Mouse (Mus musculus) fat pad, adult 2 months (tissue): ENCODE data around the gene Scp2.
"Not testable (repeated sequence)": the region's sequence is repeated elsewhere in the genome, so short reads cannot be mapped to it uniquely, and the experiment has no call there.

Source experiments
- DNase-seq: peaks from one replicate; pipeline ENCODE4 v3.0.0-alpha.2; 2011; ENCODE audit warnings: low read depth, low spot score; ENCODE audit errors: extremely low read depth

Gene Scp2

DNA sequence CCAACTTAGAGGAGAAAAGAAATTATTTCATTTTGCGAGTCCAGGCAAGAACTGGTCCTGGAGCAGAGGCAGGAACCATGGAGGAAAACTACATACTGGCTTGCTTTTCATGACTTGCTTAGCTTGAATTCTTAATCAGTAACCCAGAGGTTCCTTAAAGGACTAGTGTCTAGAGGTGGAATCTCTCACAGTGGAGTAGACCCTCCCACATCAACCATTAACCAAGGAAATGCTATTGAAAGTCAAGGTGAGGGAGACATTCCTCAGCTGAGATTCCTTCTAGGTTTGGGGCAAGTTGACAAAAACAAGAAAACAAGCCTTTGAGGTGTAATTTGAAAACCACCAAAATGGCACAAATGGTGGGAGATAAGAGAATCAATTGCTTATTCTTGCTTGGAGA, at the start of gene Scp2:
Gene Scp2, minus strand, starts transcription at position 119 of the 400 bp plus-strand sequence.
- no peak for DNase-seq

DNA sequence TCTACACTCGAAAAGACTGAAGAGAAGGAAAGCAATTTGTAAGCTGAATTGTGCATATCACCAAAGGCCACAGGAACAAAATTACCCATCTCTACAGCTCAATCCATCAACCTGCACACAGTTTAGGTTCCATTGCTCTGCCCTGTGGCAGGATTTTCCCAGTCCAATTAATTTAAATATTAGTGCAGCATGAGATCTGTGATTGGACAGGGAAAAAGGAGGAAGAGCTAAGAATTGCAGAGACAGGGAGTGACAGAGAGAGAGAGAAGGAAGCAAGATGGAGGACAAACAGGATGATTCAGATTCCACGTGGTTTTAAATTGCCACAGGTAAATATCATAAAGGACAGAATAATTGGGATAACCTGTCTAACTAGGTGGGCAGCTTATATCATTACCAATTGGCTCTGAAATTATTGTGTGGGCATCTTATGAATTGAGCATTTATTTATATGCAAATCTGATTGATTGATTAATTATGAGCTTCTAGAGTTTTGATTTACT, 48.1 kb upstream of the Scp2 start:
- no peak for DNase-seq

DNA sequence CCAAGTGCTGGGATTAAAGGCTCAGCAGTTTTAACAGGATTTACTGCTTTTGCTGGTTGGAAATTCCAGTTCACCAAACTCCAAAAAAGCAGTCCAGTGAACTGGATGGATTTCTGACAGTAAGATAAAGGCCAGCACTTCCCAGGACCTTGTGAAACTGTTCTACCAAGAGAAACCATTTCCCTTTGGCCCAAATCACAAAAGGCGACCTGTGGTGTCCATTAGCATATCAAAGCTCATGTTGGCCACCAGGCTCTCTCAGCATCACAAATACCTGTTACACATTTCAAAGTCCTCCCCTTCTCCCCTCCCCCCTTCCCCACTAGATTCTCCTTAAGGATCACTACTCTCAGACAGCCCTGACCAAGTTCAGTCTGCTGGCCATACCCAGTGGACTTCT, 37.5 kb upstream of the Scp2 start:
- no peak for DNase-seq

DNA sequence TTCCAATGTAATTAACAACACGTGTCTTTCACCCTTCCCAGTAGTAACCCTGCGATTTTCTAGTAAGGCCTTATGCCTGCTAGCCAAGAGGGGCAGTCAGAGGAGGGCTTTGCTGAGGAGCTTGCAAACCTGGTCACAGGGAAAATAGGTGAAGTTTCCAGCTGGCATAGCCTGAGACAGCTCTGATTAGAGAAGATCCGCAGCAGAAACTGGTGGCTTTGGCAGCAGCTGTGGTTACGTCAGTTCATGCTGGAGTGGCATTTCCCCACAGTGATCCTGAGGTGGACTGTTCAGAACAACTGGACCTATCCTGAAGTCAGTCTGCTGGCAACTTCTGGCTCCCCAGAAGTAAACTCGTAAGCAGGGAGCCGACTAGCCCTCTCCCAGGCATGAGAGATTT, 23.3 kb upstream of the Scp2 start:
- no peak for DNase-seq

DNA sequence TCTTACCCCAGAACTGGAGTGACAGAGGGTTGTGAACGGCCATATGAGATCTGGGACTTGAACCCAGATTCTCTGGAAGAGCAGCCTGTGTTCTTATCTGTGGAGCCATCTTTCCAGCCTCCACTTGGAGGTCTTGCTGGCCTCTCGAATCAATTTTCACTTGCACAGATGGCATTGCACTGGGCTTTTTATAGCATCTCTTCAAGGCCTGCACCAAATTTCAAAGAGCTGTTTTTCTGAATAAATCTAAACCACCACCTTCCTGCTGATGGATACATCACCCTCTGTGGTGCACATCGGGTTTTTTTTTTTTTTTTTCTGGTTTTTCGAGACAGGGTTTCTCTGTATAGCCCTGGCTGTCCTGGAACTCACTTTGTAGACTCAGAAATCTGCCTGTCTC, 22.1 kb upstream of the Scp2 start:
- DNase-seq = no peak

DNA sequence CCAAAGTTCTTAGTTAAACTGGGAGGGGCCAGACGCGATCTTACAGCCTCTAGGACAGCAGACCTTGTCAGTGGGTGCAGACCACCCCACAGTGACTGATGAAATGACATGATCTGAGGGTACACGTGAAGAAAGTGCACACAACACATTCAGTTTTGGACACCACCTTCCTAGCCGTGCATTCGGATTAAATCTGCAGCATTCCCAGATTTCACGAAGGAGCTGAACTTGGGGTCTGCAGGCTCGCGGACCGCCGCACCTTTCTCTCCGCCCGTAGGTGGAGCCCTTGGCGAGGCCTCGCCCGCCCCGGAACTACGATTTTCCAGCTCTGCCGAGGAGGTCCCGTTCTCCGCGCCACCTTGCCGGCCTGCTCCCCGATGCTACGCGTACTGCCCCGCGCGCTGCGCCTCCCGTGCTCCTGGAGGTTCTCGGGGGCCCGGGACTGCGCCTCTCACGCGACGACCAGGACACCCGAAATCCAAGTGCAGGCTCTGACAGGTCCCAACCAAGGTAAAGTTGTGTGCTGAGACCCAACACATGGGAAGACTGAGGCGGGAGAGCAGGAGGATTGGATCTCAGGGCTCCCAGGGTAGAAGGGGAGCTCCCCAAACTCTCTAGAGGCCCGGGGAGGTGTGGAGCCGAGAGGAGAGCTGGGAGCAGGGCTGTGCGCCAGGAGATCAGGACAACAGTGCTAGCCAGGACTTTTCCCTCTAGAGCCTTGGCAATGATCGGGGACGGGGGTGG, 20.5 kb upstream of the Scp2 start, which contains the start of gene Echdc2:
Gene Echdc2, plus strand, starts transcription at position 286 of the 744 bp plus-strand sequence.
- no peak for DNase-seq

DNA sequence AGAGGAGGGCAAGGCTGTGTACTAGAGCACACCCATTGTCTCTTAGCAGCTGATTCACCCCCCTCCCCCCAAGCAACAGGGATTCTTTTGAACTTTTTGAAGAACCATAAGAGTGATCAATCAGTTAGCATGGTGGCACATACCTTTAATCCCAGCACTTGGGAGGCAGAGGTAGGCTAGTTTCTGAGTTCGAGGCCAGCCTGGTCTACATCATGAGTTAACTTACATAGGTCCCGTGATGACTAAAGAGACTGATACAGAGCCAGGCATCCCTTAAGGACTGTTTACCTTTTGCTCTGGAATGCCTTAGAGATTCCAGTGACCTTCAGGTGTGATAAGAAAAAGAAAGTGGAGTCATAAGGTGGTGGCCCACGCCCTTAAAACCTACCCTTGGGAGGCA, 18.5 kb upstream of the Scp2 start:
- no peak for DNase-seq

DNA sequence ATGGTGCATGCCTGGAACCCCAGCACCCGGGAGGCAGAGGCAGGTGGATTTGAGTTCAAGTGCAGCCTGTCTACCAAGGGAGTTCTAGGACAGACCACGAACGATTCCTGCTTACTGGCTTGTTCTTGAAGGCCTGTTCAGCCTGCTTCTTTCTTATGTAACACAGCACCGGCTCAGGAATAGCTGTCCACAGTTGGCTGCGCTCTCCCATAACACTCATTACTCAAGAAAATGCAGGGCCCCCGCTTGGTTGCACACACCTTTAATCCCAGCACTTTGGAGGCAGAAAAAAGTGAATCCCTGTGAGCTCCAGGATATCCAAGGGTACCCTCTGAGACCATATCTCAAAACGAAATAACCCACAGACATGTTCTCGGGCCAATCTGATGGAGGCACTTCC, 17.1 kb upstream of the Scp2 start:
- DNase-seq = no peak

DNA sequence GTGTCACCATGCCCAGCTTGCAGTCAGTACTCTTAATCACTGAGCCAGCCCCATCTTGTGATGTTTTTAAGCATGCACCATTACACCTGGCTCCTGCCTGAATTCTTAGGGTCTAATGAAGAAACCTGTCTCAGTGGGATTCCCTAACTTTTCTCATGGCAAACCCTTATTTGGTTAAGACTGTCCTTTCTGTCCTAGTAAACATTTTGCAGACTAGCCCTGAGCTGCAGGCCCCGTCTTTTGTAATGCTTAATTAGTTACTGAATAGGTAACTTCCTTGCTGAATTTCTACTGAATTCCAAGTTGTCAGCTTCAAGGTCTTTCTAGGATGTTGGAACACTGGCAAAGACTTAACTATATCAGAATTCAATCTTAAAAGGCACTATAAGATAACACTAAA, 10.3 kb upstream of the Scp2 start:
- not testable (repeated sequence) for DNase-seq

DNA sequence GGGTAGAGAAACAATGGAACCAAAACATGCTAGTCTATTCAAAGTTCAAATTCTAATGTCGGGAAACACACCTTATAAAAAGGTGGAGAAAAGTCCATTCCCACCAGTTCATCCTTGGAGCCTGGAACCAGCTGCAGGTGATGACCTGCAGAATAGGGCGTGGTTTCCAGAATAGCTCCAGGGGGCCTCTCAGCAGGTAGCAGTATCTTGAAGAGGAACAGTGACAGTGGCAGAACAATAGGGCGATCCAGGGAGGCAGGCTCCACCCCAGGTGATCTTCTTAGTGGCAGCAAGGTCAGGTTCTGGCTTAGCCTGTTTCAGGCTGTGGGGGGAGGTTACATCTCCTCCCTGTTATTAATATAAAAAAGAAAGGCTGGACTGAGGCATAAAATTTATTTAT, 756 bp upstream of the Scp2 start:
- DNase-seq = not testable (repeated sequence)

DNA sequence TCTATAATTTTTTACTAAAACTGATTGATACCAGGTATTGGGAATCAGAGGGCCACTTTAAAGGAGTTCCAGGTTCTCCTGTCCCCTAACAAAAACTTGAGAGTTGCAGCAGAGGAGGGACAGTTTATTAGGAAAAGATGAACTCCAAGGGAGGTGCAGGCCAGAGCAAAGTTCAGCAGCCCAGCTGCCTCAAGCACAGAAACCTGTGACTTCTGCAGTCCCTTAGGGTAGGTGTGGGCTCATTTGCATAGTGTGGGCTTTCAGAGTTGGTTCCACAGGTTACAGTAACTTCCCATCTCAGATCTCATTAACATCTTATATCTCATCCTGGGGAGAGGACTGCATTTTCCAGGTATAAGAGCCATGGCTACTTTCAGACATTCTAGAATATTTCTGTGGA, 1.0 kb downstream of the Scp2 start:
- DNase-seq = no peak

DNA sequence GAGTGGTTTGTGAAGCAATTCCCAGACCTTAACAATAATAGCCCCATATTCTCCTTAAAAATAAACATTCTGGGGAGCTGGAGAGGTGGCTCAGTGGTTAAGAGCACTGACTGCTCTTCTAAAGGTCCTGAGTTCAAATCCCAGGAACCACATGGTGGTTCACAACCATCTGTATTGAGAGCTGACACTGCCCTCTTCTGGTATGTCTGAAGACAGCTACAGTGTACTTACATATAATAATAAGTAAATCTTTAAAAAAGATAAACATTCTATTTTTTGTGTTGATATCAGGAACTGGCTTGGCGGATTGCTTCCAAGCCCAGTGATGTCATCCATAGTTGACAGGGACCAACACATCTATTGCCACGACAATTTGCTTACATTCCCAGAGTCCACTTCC, 1.6 kb downstream of the Scp2 start:
- DNase-seq = not testable (repeated sequence)

DNA sequence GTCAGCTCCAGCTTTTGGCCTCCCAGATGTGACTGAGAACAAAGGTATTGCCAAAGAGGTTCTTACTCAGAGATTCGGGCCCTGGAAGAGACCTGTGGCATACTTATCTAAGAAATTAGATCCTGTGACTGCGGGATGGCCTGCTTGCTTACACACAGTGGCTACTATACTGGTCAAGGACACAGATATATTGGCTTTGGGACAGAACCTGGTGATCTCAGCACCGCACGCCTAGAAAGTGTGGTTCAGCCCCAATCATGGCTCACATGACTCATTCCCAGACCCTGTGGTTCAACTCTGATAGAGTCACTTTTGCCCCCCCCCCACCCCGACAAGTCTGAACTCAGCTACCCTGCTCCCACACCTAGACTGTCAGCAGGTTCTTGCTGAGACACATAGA, 7.9 kb downstream of the Scp2 start:
- no peak for DNase-seq

DNA sequence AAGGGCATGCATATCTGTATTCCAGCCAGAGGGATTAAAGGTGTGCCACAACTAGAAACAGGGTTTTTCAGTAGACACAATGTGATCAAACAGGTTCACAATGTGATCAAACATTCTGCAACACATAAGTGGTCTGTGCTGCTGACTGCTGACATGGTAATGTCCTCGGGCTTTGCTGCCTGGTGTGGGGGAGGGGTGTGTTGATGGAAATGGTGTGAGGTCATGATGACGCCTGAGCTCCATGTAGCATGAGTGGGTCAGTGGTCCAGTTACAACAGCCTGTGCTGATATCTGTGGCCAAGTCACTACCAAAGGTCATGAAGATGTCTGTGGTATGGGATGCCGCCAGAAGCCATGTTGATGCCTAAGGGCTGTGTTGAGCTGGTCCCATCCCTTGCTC, 14.3 kb downstream of the Scp2 start:
- no peak for DNase-seq

DNA sequence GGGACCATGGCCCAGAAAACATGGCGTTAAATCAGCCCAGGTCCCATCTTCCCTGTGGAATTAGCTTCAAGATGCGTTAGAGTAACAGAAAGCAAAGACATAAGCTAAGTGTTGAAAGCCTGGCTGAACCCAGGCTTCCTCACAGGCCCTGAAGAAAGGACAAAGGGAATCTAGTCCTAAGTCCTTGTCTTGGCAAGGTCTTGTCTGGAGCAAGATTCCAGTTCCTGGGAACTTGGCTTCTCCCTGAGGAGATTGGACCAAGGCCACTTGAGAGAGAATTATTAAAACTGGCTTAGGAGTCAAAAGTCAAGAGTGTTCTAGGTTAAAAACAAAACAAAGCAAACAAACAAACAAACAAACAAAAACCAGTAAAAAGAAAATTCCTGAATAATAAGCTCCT, 16.5 kb downstream of the Scp2 start:
- DNase-seq = peak; percentile 85

DNA sequence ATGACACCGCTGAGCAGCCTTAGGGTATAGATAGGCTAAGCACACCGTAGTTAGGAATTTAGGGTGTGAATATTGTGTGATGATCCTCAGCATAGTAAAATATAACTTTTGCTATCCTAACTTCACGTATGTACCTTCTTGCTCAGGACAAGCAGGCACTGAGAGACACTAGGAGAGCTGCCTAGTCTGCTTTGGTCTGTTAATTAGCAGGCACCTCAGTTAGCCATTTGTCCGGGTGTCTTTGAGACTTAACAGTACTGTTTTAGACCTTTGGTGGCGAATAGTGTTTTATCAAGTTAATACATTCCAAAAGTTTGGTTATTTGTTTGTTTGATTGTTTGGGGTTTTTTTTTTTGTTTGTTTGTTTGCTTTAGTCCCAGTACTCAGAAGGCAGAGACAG, 17.3 kb downstream of the Scp2 start:
- no peak for DNase-seq

DNA sequence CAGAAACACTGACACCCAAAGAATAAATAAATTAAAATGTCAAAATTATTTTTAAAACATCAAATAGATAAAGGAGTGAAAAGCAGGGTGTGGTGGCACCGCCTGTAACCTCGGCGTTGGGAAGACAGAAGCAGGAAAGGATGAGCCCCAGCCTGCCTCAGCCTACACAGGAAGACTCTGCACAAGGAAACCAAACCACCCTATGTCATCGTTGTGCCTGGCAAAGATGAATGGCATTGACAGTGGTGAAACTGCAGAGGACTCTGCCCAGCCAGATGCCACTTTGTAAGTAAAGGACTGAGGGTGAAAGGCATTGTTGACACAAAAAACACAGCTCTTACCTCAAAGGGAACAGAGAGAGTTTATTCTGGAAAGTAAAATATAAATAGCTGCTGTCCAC, 18.5 kb downstream of the Scp2 start:
- DNase-seq = no peak

DNA sequence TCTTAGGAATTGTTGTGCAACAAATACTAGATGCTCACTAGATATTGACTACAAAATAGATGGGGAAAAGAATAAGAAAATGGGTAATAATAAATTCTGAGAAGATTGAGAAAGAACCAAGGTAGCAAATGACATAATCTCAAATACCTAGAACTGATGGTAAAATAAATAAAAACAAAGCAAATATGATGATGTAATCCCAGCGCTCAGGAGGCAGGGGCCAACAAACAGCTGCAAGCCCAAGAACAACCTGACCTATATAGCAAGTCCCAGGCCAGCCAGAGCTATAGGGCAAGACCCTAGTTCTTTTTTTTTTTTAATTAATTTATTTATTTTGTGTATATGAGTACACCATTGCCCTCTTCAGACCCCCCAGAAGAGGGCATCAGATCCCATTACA, 20.7 kb downstream of the Scp2 start:
- DNase-seq = no peak

DNA sequence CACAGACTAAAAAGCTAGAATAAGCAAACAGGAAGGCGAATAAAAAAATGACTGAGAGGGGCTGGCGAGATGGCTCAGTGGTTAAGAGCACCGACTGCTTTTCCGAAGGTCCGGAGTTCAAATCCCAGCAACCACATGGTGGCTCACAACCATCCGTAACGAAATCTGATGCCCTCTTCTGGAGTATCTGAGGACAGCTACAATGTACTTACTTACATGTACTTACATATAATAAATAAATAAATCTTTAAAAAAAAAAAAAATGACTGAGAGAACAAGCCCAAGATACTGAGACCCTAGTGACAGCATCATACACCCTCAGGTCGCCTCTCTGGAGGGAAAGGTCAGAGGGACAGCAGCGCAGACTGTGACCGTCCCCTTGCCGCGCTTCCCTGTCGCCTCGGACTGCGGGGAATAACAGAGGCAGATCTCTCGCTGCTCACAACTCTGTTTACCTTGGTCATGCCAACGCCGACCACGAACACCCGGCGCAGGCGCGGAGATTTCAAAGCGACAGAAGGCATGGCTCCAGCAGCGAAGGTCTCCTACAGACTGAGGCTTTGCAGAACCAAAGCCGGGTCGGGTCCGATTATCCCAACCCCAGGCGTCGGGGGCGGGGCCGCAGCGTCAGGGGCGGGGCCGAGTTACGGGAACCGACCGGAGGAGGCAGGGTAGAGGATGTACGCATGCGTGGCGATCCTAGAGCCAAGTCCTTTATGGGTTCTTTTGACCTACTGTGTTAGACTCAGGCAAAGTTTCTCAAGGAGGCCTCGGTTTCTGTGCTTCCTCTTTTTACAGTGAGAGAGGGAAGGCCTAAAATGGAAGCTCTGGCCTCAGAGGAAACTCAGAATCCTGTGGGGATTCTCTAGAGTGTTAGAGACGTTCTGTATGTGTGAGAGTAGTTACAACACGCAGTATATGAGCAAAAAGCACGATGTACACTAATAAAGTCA, 26.6 kb downstream of the Scp2 start:
- DNase-seq = no peak

DNA sequence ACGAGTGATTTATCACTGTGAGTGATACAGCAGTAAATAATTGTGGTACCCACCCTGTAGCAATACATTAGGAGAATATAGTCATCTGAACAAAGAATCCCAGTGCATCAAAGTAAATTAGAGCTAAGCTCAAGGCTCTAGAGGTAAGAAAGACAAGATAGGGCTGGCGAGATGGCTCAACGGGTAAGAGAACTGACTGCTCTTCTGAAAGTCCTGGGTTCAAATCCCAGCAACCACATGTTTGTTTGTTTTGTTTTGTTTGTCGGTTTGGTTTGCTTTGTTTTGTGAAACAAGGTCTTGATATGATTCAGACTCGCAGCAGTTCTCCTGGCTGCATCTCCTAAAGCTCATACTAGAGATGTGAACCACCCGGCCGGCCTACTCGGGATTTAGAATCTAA, 27.3 kb downstream of the Scp2 start:
- DNase-seq = no peak

DNA sequence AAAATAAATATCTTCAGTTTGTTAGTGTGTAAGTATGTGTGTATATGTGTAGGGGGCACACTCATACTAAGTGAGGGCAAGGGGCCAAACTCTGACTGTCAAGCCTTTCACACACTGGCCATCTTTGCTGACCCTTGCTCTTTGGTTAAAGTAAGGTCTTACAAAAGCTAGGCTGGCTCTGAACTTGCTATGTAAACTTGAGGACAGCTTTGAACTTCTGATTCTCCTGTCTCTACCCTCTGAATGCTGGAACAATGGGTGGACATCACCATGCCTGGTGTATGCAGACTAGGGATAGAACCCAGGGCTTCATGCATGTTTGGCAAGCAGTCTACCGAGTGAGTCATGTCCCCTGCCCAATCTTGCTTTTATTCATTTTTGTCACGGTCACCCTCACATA, 28.3 kb downstream of the Scp2 start:
- DNase-seq = no peak

DNA sequence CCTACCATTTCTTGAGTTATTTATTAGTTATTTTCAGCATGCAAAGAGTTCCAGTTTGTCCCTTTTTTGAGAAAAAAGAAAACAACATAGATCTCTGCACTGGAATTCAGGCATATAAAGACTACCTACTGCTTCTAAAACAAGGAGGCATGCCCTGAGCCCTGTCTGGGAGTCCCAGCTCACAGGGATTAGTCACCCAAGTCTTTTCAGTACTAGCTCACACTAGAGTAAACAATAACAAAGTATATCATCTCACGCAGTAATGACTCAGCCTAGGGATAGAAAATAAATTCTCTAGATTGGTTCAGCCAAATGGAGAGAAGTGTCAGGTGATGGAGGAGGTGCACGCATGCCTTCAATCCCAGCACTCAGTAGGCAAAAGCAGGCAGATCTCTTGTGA, 34.1 kb downstream of the Scp2 start:
- no peak for DNase-seq
